Mouse (Mus musculus) forebrain, embryonic 14.5 days (tissue): ENCODE data around the gene Setd1b. TPM values are rescaled to one million over a fixed set of nuclear protein-coding genes. Genes with fewer than 3 reads are reported as not detected.
"Not testable (repeated sequence)": the region's sequence is repeated elsewhere in the genome, so short reads cannot be mapped to it uniquely, and the experiment has no call there.

ENCODE experiments used
- ATAC-seq: fragments of 200-750 bp; cut with Nextera tagmentation; 2 replicates; pipeline ENCODE4 v1.8.0; 2017; ENCODE audit warnings: mild to moderate bottlenecking, moderate library complexity
- DNase-seq: peaks from one replicate; pipeline ENCODE4 v3.0.0-alpha.2; 2015; ENCODE audit warnings: low spot score
- H3K27ac ChIP-seq: fragments of 300-500 bp; sonication (generic); 2 replicates; pipeline ENCODE4 v1.5.1; 2014; ENCODE audit warnings: low read depth, mild to moderate bottlenecking, control low read depth, low read length, moderate library complexity
- H3K27me3 ChIP-seq: fragments of 300-500 bp; sonication (generic); replicated peaks from 2 replicates; pipeline ENCODE4 v1.6.1; 2014; ENCODE audit warnings: low read length, control low read depth, mixed read lengths; ENCODE audit not compliant: control insufficient read depth, insufficient read depth
- H3K36me3 ChIP-seq: fragments of 300-500 bp; sonication (generic); 2 replicates; pipeline ENCODE4 v1.6.1; 2014; ENCODE audit warnings: low read length, control low read depth; ENCODE audit not compliant: control insufficient read depth, insufficient read depth
- H3K4me1 ChIP-seq: fragments of 300-500 bp; sonication (generic); 2 replicates; pipeline ENCODE4 v1.6.1; 2014; ENCODE audit warnings: antibody characterized with exemption, low read length, control low read depth; ENCODE audit not compliant: control insufficient read depth, insufficient read depth
- H3K4me2 ChIP-seq: fragments of 300-500 bp; sonication (generic); 2 replicates; pipeline ENCODE4 v1.6.1; 2014; ENCODE audit warnings: mild to moderate bottlenecking, control low read depth, low read length
- H3K4me3 ChIP-seq: fragments of 300-500 bp; sonication (generic); 2 replicates; pipeline ENCODE4 v1.5.1; 2014; ENCODE audit warnings: low read depth, low read length, control low read depth
- H3K9ac ChIP-seq: fragments of 300-500 bp; sonication (generic); 2 replicates; pipeline ENCODE4 v1.6.1; 2014; ENCODE audit warnings: mild to moderate bottlenecking, low read length, control low read depth, moderate library complexity
- H3K9me3 ChIP-seq: fragments of 300-500 bp; sonication (generic); replicated peaks from 2 replicates; pipeline ENCODE4 v1.6.1; 2016; ENCODE audit warnings: low read length, control low read depth, mixed read lengths; ENCODE audit not compliant: control insufficient read depth
- WGBS: fragments of 180-500 bp; shearing (Covaris S2); extraction: QIAGEN DNeasy Blood & Tissue Kit; methylation state at CpG from one replicate; pipeline ENCODE4 v1.1.7; 2014; 5-methylcytosine and 5-hydroxymethylcytosine counted together
- polyA plus RNA-seq: library from polyadenylated mRNA; unstranded; fragments of >200 nt; fragmentation: Nextera tagmentation; extraction: Ambion mirVana; gene quantifications from 2 replicates; pipeline ENCODE4 v1.2.1, GENCODE M21; 2014

The Setd1b gene
- polyA plus RNA-seq, 1 experiment from 2014 or later = 8.6 TPM

GRCm38 (mm10) chr5:123195500-123196000 is 53.6 kb downstream of the Setd1b start:
- Histone ChIP-seq H3K36me3 (no peaks in the 10 kb centered on the region), H3K27ac (no peak overlapping the region), H3K4me2 (no peak overlapping the region), H3K27me3 (no peaks in the 10 kb centered on the region), H3K9me3 (no peaks in the 10 kb centered on the region), H3K9ac (no peak overlapping the region), H3K4me3 (no peak overlapping the region), H3K4me1 (no peaks in the 10 kb centered on the region)
- DNase-seq (no peak), ATAC-seq (no peak)
- 92% methylated on average over 16 of the region's 16 CpGs for WGBS

- H3K27ac ChIP-seq = no peak overlapping the region
- H3K4me1 ChIP-seq = no peaks in the 10 kb centered on the region
- no peak overlapping the region for H3K4me2 ChIP-seq
- WGBS = 77% methylated on average over 4 of the region's 4 CpGs
- H3K4me3 ChIP-seq = no peak overlapping the region
- no peaks in the 10 kb centered on the region for H3K36me3 ChIP-seq
- no peak for ATAC-seq
- DNase-seq = no peak
- H3K9me3 ChIP-seq = no peaks in the 10 kb centered on the region
- H3K27me3 ChIP-seq = no peaks in the 10 kb centered on the region
- H3K9ac ChIP-seq = no peak overlapping the region
Observed at GRCm38 (mm10) chr5:123196746-123197145, 54.8 kb downstream of the Setd1b start.

- WGBS = 85% methylated on average over 4 of the region's 4 CpGs
- no peak for ATAC-seq
Observed at GRCm38 (mm10) chr5:123198523-123198922, 56.5 kb downstream of the Setd1b start.

GRCm38 (mm10) chr5:123200816-123201522 is 59.0 kb downstream of the Setd1b start:
- H3K4me2 ChIP-seq, DNase-seq, H3K4me3 ChIP-seq, H3K9me3 ChIP-seq, H3K27me3 ChIP-seq, ATAC-seq, H3K36me3 ChIP-seq, H3K27ac ChIP-seq, H3K4me1 ChIP-seq, H3K9ac ChIP-seq: not testable (repeated sequence)
- 92% methylated on average over 5 of the region's 7 CpGs for WGBS

More at GRCm38 (mm10) chr5:123198523-123198922, 56.5 kb downstream of the Setd1b start:
- H3K9me3 ChIP-seq = no peaks in the 10 kb centered on the region
- H3K27me3 ChIP-seq = no peaks in the 10 kb centered on the region
- no peak for DNase-seq
- H3K4me3 ChIP-seq = no peak overlapping the region
- H3K4me2 ChIP-seq = no peak overlapping the region
- H3K4me1 ChIP-seq = no peaks in the 10 kb centered on the region
- no peaks in the 10 kb centered on the region for H3K36me3 ChIP-seq
- H3K27ac ChIP-seq = no peak overlapping the region
- no peak overlapping the region for H3K9ac ChIP-seq

- Histone ChIP-seq H3K9ac (no peak overlapping the region), H3K4me2 (no peak overlapping the region), H3K4me1 (no peaks in the 10 kb centered on the region), H3K9me3 (no peaks in the 10 kb centered on the region), H3K27ac (no peak overlapping the region), H3K4me3 (no peak overlapping the region), H3K36me3 (no peaks in the 10 kb centered on the region), H3K27me3 (no peaks in the 10 kb centered on the region)
- WGBS = 82% methylated on average over 7 of the region's 7 CpGs
- DNase-seq (no peak), ATAC-seq (no peak)
Observed at GRCm38 (mm10) chr5:123201523-123201892, 59.5 kb downstream of the Setd1b start.

GRCm38 (mm10) chr5:123201987-123202386 is 60.0 kb downstream of the Setd1b start:
- Histone ChIP-seq H3K4me3 (no peak overlapping the region), H3K27ac (no peak overlapping the region), H3K27me3 (no peaks in the 10 kb centered on the region), H3K4me2 (no peak overlapping the region), H3K9ac (no peak overlapping the region), H3K4me1 (no peaks in the 10 kb centered on the region), H3K36me3 (no peaks in the 10 kb centered on the region), H3K9me3 (no peaks in the 10 kb centered on the region)
- WGBS = 83% methylated on average over 5 of the region's 5 CpGs
- DNase-seq (no peak), ATAC-seq (no peak)

- H3K4me3 ChIP-seq, ATAC-seq, H3K27me3 ChIP-seq, H3K36me3 ChIP-seq, H3K9me3 ChIP-seq, H3K4me2 ChIP-seq, H3K4me1 ChIP-seq, DNase-seq, H3K9ac ChIP-seq, H3K27ac ChIP-seq: not testable (repeated sequence)
- WGBS = 57% methylated on average over 3 of the region's 4 CpGs
Observed at GRCm38 (mm10) chr5:123202771-123203170, 60.8 kb downstream of the Setd1b start.

GRCm38 (mm10) chr5:123203591-123203990 is 61.6 kb downstream of the Setd1b start:
- H3K9me3 ChIP-seq, H3K4me2 ChIP-seq, H3K36me3 ChIP-seq, H3K9ac ChIP-seq, DNase-seq, H3K4me1 ChIP-seq, ATAC-seq, H3K27me3 ChIP-seq, H3K27ac ChIP-seq, H3K4me3 ChIP-seq: not testable (repeated sequence)
- WGBS = 85% methylated on average over 7 of the region's 7 CpGs
